Mouse (Mus musculus): ENCODE measurements around the gene Eef1g.

DNA sequence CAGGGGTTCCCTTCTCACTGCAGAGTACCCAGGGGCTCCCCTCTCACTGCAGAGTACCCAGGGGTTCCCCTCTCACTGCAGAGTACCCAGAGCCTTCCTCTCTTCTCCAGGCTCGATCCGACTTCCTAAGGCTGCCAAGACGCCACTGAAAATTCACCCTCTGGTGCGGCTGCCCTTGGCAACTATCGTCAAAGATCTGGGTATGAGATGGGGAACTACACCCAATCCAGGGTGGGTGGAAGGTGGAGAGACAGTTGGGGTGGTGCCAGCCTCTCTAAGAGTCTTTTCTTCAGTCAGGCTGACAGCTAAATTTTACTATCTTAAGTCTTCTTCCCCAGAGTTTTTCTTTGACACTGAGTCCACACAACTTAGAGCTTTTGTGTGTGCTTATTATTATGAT, 16.7 kb upstream of the Eef1g start:
- TF ChIP-seq POLR2A (IDR thresholded peaks at IDR 0.05; ENCODE audit: extremely low read depth, insufficient read depth, low read length), result no peak
- TF ChIP-seq CTCF (IDR thresholded peaks at IDR 0.05; ENCODE audit: extremely low read depth, insufficient read depth, low read length), result no peak

All from cortical plate, adult 2 months (tissue).